Mouse (Mus musculus) liver, adult 2 months (tissue): Measurements from ENCODE around the gene Cacna1g.

Experiments
- CTCF ChIP-seq: fragments of 200-500 bp; IDR thresholded peaks from 2 replicates; pipeline ENCODE4 v1.5.1; 2011; ENCODE audit warnings: low read depth, low read length, control low read depth
- POLR2A ChIP-seq: fragments of 200-500 bp; IDR thresholded peaks from 2 replicates; pipeline ENCODE4 v1.6.1; 2011; ENCODE audit warnings: low read length, control low read depth; ENCODE audit not compliant: insufficient read depth; ENCODE audit errors: extremely low read depth

DNA sequence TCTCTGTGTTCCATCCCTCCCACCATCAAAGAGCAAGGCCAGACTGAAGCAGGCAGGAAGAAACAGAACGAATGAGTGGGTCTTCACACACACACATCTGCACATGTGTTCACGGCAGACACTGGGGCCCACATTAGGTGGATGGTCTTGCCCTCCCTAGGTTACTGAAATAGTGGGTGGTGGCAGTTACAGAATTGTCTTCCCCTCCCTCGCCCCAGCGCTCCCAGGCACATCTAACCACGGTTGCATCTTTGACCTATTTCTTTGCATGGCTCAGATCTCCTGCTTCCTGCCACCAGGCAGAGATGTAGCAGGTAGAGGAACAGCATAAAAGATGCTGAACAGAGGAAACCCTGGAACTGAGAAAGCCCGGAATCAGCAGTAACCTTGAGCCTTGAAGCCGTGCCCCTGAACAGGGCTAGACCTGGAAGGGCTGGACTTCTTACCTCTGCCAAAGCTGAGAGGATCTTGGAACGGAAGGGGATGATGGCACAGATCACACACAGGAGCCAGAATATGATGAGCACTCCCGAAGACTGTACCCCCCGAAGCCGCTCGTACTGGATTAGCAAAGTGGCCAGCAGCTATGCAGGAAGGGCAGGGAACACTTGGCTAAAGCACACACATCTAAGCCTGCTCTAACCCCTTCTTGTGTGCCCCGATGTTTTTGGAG, 99.6 kb downstream of the Cacna1g start:
- no peak for TF ChIP-seq POLR2A
- TF ChIP-seq CTCF = no peak
